Mouse (Mus musculus) ES-E14 (cell line): ENCODE data around the gene Gnaz. TPM values are rescaled to one million over a fixed set of nuclear protein-coding genes. Genes with fewer than 3 reads are reported as not detected.
A peak's percentile ranks its signal among the peaks of the same experiment; 100 is the strongest.
"Not testable (repeated sequence)": the region's sequence is repeated elsewhere in the genome, so short reads cannot be mapped to it uniquely, and the experiment has no call there.

ENCODE experiments used
- DNase-seq: peaks from one replicate; pipeline ENCODE4 v3.0.0-alpha.2; 2013; ENCODE audit warnings: low read depth, low spot score
- H3K27ac ChIP-seq: 2 replicates; pipeline ENCODE4 v1.5.1; 2012; ENCODE audit warnings: low read depth, mild to moderate bottlenecking, low read length, moderate library complexity, mixed read lengths; ENCODE audit not compliant: poor library complexity, insufficient read depth, severe bottlenecking
- H3K36me3 ChIP-seq: 2 replicates; pipeline ENCODE4 v1.6.1; 2012; ENCODE audit warnings: mild to moderate bottlenecking, low read length, moderate library complexity, mixed read lengths; ENCODE audit not compliant: control insufficient read depth, poor library complexity, insufficient read depth, severe bottlenecking
- H3K4me1 ChIP-seq, 2 experiments: fragments of 150-350 bp in 1 of 2; sonication (generic) in 1 of 2; 2 replicates each; pipeline ENCODE4 v1.6.1; 2012; ENCODE audit warnings: low read length in 2 of 2, mild to moderate bottlenecking in 1 of 2, mixed read lengths in 1 of 2; ENCODE audit not compliant: control insufficient read depth in 2 of 2, insufficient read depth in 2 of 2, poor library complexity in 1 of 2
- H3K4me3 ChIP-seq, 2 experiments: fragments of 150-350 bp in 1 of 2; sonication (generic) in 1 of 2; 2 replicates each; pipeline ENCODE4 v1.5.1; 2012; ENCODE audit warnings: low read length in 2 of 2, low read depth in 1 of 2, mild to moderate bottlenecking in 1 of 2, mixed read lengths in 1 of 2; ENCODE audit not compliant: insufficient read depth in 1 of 2, poor library complexity in 1 of 2, severe bottlenecking in 1 of 2
- H3K9ac ChIP-seq: 2 replicates; pipeline ENCODE4 v1.6.1; 2012; ENCODE audit warnings: low read depth, mild to moderate bottlenecking, low read length, mixed read lengths; ENCODE audit not compliant: poor library complexity, insufficient read depth, severe bottlenecking
- H3K9me3 ChIP-seq: fragments of 150-350 bp; sonication (generic); 2 replicates; pipeline ENCODE4 v1.6.1; 2012; ENCODE audit warnings: low read depth, mild to moderate bottlenecking, low read length; ENCODE audit not compliant: control insufficient read depth, insufficient read depth
- CHD2 ChIP-seq: IDR thresholded peaks from 2 replicates; pipeline ENCODE4 v1.6.1; 2014; ENCODE audit warnings: mild to moderate bottlenecking, low read depth, low read length, inconsistent platforms
- HCFC1 ChIP-seq: IDR thresholded peaks from 2 replicates; pipeline ENCODE4 v1.6.1; 2012; ENCODE audit warnings: low read length, inconsistent platforms, borderline replicate concordance; ENCODE audit not compliant: insufficient read depth
- MAFK ChIP-seq: IDR thresholded peaks from 2 replicates; pipeline ENCODE4 v1.6.1; 2014; ENCODE audit warnings: mild to moderate bottlenecking, low read depth, low read length, inconsistent platforms; ENCODE audit not compliant: insufficient read depth
- ZC3H11A ChIP-seq: IDR thresholded peaks from 2 replicates; pipeline ENCODE4 v1.6.1; 2012; ENCODE audit warnings: low read depth, mild to moderate bottlenecking, inconsistent platforms, low read length, borderline replicate concordance
- ZNF384 ChIP-seq: IDR thresholded peaks from 2 replicates; pipeline ENCODE4 v1.6.1; 2012; ENCODE audit warnings: low read depth, low read length, inconsistent platforms
- in situ Hi-C, 2 experiments: fragments of 600-800 bp; cut with MboI; formaldehyde crosslinking; loops; one replicate each; pipeline ENCODE4 v1.15.1; 2025; ENCODE audit warnings: low sequenced_read_pairs in 2 of 2, inconsistent platforms in 1 of 2; ENCODE audit not compliant: unreplicated experiment in 2 of 2
- total RNA-seq: library from RNA; depleted of rRNA; stranded (reverse); fragments of 300-350 nt; gene quantifications from 2 replicates; pipeline ENCODE4 v1.2.3, GENCODE M21; 2012

Gene Gnaz
- total RNA-seq, 1 experiment, result 5.9 TPM

DNA sequence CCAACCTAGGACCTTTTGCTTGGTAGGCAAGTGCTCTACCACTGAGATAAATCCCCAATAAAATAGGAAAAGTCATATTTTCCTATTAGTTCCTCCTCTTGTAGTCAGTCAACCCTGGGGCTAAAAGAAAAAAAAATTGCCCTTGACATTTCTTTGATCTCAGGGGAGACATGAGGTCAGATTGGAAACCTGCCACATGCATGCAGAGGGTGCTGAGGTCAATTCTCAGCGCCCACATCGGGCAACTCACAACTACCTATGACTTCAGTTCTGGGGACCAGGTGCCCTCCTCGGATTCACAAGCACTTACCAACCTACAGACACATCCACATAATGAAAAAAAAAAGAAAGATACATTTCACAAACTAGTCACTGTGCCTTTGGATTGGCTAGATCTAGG, 63.3 kb downstream of the Gnaz start:
- no peaks in the 10 kb centered on the region for H3K4me1 ChIP-seq
- no peaks in the 10 kb centered on the region for H3K9me3 ChIP-seq
- H3K27ac ChIP-seq, result no peak overlapping the region
- in situ Hi-C loops, result no loop called here
- H3K36me3 ChIP-seq, result no peaks in the 10 kb centered on the region
- no peak for TF ChIP-seq CHD2
- TF ChIP-seq MAFK, result no peak
- TF ChIP-seq ZNF384, result no peak
- TF ChIP-seq ZC3H11A, result no peak
- TF ChIP-seq HCFC1, result no peak
- H3K4me3 ChIP-seq, result no peak overlapping the region
- DNase-seq, result no peak
- no peak overlapping the region for H3K9ac ChIP-seq

DNA sequence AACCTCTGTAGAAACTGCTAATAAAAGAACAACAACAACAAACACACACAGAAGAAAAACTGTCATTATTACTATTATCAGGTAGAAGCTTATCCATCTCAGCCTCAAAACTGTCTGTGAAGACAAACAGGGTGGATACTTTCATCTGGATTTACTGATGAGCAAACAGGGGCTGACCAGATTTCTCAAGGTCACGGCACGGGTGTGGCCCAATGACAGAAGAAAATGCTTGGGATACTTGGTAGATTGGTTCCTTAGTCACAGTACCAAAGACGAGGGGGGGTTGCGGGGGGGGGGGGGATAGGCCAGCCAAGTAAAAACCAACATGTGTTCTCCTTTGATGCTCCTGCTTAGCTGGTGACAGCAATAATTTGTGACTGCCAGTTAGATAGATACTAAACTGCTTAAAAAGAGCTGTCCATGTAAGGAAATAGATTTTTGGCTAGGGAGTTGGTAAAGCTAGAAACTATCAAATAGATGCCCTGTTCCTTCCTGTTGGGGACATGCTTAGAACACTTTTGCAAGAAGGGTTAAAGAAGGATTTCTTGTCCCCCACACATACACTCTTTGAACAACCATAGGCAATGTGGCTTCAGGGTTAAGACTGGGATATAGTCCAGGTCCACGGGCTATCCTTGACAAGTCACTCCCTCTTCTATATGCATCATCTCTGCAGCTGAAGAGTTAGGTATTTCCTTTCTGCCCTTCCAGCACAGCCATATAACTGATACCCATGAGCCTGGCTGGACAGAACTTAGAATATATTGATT, 64.6 kb downstream of the Gnaz start:
- Histone ChIP-seq H3K27ac (no peak overlapping the region), H3K4me3 (no peak overlapping the region), H3K9me3 (no peaks in the 10 kb centered on the region), H3K36me3 (no peaks in the 10 kb centered on the region), H3K9ac (no peak overlapping the region), H3K4me1 (no peaks in the 10 kb centered on the region)
- no peak for TF ChIP-seq MAFK
- no peak for TF ChIP-seq ZNF384
- no peak for TF ChIP-seq CHD2
- TF ChIP-seq ZC3H11A, result no peak
- no peak for TF ChIP-seq HCFC1
- in situ Hi-C loops, result no loop called here
- no peak for DNase-seq

DNA sequence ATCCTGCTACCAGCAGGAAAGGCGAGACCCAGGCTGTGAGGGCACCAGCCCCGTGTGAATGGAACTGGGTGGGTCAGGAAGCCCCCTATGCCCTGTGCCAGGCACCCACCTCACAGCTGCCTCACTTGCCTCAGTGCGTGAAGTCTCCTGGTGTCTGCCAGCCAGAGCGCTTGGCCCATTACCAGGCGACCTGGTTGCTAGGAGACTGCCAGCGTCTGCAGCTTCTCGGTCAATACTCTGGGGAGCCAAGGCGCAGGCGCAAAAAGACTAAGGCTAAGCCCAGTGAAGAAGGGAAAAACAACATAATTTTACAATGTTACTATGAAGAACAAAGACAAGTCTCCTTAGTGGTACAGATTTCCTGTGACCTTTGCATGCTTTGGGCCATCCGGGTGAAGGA, 65.4 kb downstream of the Gnaz start, which contains the start of gene Rsph14:
Rsph14 (minus strand) TSS at position 192 of the 400 bp plus-strand sequence.
- Histone ChIP-seq H3K9me3 (no peaks in the 10 kb centered on the region), H3K36me3 (no peaks in the 10 kb centered on the region), H3K27ac (no peak within 1 kb of the TSS), H3K9ac (no peak within 1 kb of the TSS), H3K4me3 (no peak within 1 kb of the TSS), H3K4me1 (peaks cover 0 to 5% of the 10 kb centered on the region in 2 experiments; a peak in 1 of 4 replicates)
- no peak for TF ChIP-seq ZNF384
- no peak for TF ChIP-seq CHD2
- in situ Hi-C loops, result no loop called here
- no peak for DNase-seq

DNA sequence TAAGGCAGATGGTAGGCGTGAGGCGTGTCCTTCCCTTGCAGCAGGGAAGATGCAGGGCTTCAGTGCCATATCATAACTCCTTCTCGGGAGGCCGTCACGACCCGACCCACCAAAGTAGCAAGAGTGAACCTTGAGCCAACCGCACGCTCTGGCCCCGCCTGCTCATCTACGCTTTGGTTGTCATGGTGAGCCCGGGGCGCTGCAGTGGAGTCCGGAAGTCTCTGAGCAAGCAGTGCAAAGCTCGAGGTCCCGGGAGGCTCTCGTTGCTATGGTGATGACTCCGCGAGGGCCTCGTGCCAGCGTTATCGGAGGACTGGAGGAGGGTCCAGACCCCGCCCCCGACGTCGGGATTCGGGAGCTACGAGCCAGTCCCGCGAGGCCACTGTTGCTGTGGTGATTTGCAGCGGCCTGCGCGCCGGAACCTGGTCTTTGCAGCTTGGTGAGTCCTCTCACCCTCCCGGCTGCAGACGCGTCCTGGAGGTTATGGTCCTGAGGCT, 70.0 kb downstream of the Gnaz start, which contains the start of gene Rab36:
Rab36 (plus strand) TSS at position 176 of the 497 bp plus-strand sequence.
- Histone ChIP-seq H3K36me3 (no peaks in the 10 kb centered on the region), H3K9me3 (no peaks in the 10 kb centered on the region), H3K4me3 (peak within 1 kb of the TSS; percentile 0 to 52; a peak in 2 of 4 replicates), H3K4me1 (peaks cover 0 to 7% of the 10 kb centered on the region in 2 experiments; a peak in 1 of 4 replicates), H3K9ac (peak within 1 kb of the TSS; percentile 52; the same call in 1 of the 2 replicates), H3K27ac (no peak within 1 kb of the TSS)
- TF ChIP-seq ZC3H11A (no peak), HCFC1 (peak; percentile 63; the same call in 1 of the 2 replicates), ZNF384 (no peak), CHD2 (peak; percentile 72; the same call in 1 of the 2 replicates), MAFK (no peak)
- peak; percentile 92 for DNase-seq
- in situ Hi-C loops, result no loop called here

DNA sequence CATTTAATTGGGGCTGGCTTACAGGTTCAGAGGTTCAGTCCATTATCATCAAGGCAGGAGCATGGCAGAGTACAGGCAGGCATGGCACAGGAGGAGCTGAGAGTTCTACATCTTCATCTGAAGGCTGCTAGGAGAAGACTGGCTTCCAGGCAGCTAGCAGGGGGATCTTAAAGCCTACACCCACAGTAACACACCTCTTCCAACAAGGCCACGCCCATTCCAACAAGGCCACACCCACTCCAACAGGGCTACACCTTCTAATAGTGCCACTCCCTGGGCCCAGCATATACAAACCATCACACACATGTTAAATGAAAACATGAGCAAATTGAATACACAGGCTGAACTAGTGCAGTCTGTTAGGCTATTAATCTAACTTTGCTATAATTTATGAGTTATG, 75.1 kb downstream of the Gnaz start:
- peaks cover 0 to 12% of the 10 kb centered on the region in 2 experiments; a peak in 2 of 4 replicates for H3K4me1 ChIP-seq
- in situ Hi-C loops, H3K4me3 ChIP-seq, H3K9me3 ChIP-seq, H3K9ac ChIP-seq, H3K27ac ChIP-seq, DNase-seq, H3K36me3 ChIP-seq: not testable (repeated sequence)
